Mouse (Mus musculus) T-helper 17 cell (primary cell): ENCODE measurements around the gene Xpnpep2.

Experiments used
- in situ Hi-C, 2 experiments: fragments of 300-600 bp; cut with MboI, MseI; formaldehyde crosslinking; loops; 1 replicate in 1 of 2; 2 replicates in 1 of 2; pipeline ENCODE4 v1.15.1; 2025; ENCODE audit warnings: high pct_unique_total_duplicates in 2 of 2

Gene Xpnpep2

GRCm38 (mm10) chrX:48124132-48125071 lies 15.9 kb downstream of the Xpnpep2 start:
- in situ Hi-C loops, result no loop called here

DNA sequence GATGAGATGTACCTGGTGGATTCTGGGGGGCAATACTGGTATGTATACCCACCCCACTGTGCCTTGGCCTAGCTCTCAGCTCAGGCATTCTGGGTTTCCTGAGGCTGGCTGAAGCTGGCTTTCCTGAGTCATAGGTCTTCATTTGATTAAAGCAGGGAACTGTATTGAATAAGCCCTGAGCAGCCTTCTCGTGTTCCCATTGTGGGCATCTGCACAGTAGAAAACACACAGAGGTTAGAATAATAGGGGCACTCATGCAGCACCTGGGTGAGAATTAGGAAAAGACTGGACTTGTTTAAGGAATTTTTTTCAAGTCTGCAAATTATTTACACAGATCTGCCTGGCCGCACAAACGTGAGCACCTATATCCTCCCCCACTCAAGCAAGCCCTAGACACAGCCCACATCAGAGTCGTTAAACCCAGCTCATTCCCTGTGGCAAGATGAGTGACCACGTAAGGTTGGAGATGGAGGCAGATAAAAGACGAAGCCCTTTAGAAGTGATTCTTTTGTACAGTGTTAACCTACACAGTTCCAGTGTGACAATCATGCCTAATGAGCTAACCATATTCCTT lies 18.5 kb downstream of the Xpnpep2 start:
- in situ Hi-C loops, result no loop called here

DNA sequence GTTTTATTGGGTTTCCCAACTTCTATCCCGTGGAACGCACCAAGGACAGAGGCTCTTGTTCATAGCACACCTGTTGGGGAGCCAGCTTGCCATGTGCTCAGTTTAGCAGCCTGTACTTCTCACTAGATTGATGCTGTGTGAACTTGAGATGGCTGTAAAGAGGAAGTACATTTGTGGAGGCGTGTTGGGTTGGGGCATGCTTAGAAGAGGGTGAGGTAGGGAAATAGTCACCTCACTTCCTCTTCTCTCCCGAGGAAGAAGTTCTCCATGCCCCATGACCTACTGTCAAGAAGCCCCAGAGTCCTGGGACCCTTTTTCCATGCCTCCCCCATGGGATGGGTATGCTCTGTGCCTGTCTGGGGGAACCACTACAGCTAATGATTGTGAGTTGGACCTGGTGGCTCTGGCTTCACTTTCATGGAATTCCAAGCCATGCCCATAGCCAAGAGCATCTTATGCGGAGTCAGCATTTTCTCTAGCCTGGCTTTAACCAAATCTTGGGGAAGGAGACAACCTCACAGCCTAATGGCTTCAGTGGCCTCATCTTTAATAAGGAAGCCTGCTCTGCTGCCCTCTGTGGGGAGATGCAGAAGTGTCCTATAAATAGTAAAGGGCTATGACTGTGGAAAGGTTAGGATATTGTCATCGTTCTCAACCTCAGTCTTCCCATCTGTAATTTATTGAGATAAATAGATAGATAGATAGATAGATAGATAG lies 19.1 kb downstream of the Xpnpep2 start:
- in situ Hi-C loops, result no loop called here

- in situ Hi-C loops, result no loop called here
These were observed 20.6 kb downstream of the Xpnpep2 start for GRCm38 (mm10) chrX:48129167-48129566.

- in situ Hi-C loops, result no loop called here
These were observed 28.4 kb downstream of the Xpnpep2 start for GRCm38 (mm10) chrX:48136935-48137334.

DNA sequence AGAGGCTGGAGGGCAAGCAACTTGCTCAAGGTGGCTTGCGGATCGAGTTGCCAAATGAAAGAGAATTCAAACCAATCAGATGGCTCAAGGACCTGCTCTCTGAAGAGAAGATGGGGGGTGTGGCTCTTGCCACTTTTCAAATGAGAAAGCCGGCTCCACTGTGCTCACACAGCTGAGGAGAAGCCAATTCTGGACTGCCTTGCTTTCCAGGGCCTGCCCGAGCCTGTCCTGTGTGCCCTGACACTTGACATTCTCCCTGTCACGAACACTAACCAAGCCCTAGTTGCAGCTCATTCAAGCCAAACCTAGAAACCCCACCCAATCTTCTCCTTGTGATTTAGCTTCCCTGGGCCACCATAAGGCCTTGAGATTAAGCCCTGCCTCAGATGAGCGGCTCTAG lies 29.5 kb downstream of the Xpnpep2 start:
- in situ Hi-C loops, result no loop called here

GRCm38 (mm10) chrX:48138539-48139275 lies 30.2 kb downstream of the Xpnpep2 start:
- in situ Hi-C loops, result no loop called here

- in situ Hi-C loops, result no loop called here
These were observed 31.1 kb downstream of the Xpnpep2 start for GRCm38 (mm10) chrX:48139368-48140285.

DNA sequence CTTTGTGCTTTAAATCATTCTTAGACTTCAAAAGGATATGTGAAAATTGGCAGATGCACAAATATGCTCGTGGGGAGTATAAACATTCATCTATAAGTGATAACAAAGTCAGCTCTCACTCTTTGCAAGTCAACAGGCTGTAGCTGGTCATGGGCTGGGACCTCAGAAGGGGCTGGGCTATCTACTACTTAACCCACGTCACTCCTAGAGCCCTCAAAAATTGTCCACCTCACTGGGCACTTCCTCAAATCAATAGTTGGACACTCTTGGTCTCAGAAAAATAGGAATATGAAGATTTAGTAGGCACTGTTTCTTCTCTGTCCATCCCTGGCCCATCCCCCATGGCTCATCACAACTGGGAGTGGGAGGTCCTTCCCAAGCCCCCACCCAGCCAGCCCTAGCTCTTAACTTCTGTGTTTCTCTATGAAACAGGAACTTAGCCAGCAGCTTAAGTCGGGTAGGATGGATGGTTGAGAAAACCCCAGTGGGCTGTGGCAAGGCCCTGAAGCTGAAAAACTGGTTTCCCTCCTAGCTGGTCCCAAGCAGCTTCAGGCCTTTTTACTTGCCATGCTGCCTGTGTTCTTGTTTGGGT lies 31.9 kb downstream of the Xpnpep2 start:
- in situ Hi-C loops, result no loop called here

GRCm38 (mm10) chrX:48141481-48141880 lies 33.0 kb downstream of the Xpnpep2 start:
- in situ Hi-C loops, result no loop called here

DNA sequence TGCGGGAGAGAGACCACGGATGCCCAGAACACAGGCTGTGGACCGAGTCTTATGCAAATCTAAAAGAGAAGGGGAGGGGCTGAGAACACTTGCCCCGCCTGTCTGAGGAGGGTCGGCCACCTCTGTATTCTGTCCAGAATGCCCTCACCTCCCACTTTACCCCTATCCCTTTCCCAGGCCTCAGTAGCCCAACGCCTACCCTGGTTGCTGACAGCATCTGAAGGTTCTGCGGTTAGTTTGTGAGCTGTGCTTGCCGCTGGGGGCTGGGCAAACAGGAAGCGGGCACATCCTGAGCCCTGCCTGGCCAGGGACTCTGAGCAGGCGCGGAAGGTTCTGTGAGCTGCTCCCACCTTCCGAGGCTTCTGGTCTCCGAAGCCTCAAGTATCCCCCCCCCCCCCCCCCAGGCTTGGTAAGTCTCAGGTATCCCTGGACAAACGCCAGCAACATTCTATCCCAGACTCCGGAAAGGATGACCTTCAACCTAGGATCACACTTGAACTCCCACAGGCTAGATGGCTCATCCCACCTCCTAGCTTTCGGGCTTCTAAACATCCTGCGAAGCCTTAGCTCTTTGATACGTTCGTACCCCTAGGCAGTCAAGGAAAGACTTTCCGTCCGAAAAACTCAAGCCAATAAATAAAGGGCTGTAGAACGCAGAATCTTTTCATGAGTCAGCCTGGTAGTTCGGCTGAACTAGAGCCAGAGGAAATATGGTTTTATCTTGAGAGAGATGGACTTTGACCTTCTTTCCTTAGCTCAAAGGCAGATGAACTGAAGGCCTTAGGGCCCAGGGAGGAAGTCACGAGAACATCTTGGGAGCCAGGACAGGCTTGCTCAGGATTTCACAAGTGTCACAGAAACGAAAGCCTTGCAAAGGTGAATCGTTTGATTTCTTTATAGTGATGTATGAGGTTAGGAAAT lies 35.1 kb downstream of the Xpnpep2 start:
- in situ Hi-C loops, result no loop called here

DNA sequence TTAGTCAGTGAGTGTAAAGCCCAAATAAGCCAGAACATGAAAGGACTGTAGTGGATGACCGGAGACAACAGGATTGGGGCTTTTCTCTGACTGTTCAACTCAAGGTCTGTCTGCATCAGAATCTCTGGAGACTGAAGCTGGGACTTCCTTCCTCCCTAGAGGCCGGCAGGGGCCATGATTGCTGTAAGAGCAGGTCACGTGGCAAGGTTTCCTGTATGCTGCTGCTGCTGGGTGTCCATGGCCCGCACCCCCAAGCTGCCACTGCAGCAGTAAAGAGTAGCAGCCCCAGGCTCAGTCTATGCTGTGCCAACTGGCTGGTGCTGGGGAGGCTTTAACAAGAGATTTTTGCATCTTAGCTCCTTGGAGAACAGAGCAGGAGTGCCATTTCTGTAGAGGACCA lies 37.7 kb downstream of the Xpnpep2 start, which contains the start of gene Sash3:
Sash3 (plus strand) TSS at position 175 of the 400 bp plus-strand sequence.
- in situ Hi-C loops, result no loop called here

GRCm38 (mm10) chrX:48147226-48147625 lies 38.7 kb downstream of the Xpnpep2 start:
- in situ Hi-C loops, result no loop called here

- in situ Hi-C loops, result no loop called here
These were observed 39.2 kb downstream of the Xpnpep2 start for GRCm38 (mm10) chrX:48147741-48148186.

- in situ Hi-C loops, result no loop called here
These were observed 43.6 kb downstream of the Xpnpep2 start for GRCm38 (mm10) chrX:48152106-48152505.

DNA sequence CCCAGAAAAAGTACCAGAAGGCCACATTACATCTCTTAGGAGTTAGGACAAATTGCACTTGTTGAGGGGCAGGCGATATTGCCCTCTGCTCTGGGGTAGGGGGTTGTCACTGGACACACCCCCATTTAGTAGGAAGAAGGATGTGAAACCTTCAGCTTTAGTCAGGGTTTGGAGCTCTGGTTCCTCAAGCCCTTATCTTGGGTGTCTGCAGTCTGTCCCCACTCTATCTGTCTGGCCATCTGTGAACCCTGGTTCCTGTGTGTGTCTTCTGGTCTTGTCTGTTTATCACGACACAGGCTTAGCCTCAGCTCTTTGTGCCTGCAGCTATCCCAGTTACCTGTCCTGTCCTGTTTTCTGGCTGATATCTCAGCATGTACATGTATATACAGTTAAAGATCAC lies 44.9 kb downstream of the Xpnpep2 start:
- in situ Hi-C loops, result no loop called here

DNA sequence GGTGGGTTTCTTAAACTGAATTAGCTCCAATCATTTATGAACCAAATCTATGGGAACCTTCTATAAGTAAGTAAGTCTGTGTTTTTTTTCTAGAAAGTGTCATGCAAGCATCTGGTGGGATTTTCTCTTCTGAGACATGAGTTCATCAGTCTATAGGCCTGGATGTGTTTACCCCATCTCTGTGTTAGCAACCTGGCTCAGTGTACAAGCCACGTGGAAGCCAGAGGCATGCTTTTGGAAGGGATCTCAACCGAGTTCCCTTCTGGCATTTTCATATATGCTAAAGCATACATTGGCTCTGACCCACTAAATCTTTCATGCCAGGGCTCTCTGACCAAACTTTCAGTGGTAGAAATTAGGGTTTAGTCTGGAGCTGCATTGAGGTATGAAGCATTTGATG lies 45.4 kb downstream of the Xpnpep2 start:
- in situ Hi-C loops, result no loop called here

DNA sequence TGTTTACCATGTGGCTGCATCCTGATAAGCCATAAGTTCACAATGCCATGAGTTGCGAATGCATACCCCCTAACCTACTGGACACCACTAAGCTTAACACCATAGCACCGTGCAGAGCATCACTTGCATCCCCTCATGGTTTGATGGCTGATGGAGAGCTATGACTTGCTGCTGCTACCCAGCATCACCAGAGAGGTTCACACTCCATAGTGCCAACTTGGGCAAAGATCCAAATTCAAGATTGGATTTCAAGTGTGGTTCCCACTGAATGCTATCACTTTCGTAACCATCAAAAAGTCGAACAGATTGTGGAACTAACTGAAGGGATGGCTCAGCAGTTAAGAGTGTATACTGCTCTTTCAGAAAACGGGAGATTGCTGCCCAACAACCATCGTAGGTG lies 47.0 kb downstream of the Xpnpep2 start:
- in situ Hi-C loops, result no loop called here

DNA sequence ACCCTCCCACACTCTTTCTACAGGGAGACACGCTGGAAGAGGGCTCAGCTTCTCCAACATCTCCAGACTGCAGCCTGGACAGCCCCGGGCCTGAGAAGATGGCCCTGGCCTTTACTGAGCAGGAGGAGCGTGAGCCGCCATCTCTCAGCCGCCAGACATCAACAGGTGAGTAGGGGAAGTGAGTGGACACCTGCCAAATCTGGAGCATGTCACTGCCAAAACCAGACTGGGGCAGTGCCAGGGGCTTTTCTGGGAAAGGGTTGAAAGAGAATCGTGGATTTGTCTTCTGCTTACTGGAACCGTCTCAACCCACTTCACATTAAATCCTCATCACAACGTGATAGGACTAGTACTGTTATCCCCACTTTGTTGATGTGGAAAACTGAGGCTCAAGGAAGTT lies 48.9 kb downstream of the Xpnpep2 start:
- in situ Hi-C loops, result no loop called here
